Mouse (Mus musculus) neural tube, embryonic 12.5 days (tissue): Measurements from ENCODE around the gene Spatc1l. TPM values are rescaled to one million over a fixed set of nuclear protein-coding genes. Genes with fewer than 3 reads are reported as not detected.
A peak's percentile ranks its signal among the peaks of the same experiment; 100 is the strongest.

Source experiments
- ATAC-seq: fragments of 200-750 bp; cut with Nextera tagmentation; 2 replicates; pipeline ENCODE4 v1.8.0; 2017; ENCODE audit warnings: low read depth, mild to moderate bottlenecking, moderate TSS enrichment, moderate library complexity; ENCODE audit not compliant: low FRiP score
- H3K27ac ChIP-seq: fragments of 300-500 bp; sonication (generic); 2 replicates; pipeline ENCODE4 v1.5.1; 2016
- H3K27me3 ChIP-seq: fragments of 300-500 bp; sonication (generic); replicated peaks from 2 replicates; pipeline ENCODE4 v1.6.1; 2016; ENCODE audit warnings: mild to moderate bottlenecking
- H3K36me3 ChIP-seq: fragments of 300-500 bp; sonication (generic); 2 replicates; pipeline ENCODE4 v1.6.1; 2016; ENCODE audit warnings: mild to moderate bottlenecking
- H3K4me1 ChIP-seq: fragments of 300-500 bp; sonication (generic); 2 replicates; pipeline ENCODE4 v1.6.1; 2016
- H3K4me2 ChIP-seq: fragments of 300-500 bp; sonication (generic); replicated peaks from 2 replicates; pipeline ENCODE4 v1.6.1; 2016; ENCODE audit warnings: mild to moderate bottlenecking
- H3K4me3 ChIP-seq: fragments of 300-500 bp; sonication (generic); 2 replicates; pipeline ENCODE4 v1.5.1; 2016
- H3K9ac ChIP-seq: fragments of 300-500 bp; sonication (generic); 2 replicates; pipeline ENCODE4 v1.6.1; 2016; ENCODE audit warnings: mild to moderate bottlenecking
- H3K9me3 ChIP-seq: fragments of 300-500 bp; sonication (generic); 2 replicates; pipeline ENCODE4 v1.6.1; 2016; ENCODE audit warnings: mild to moderate bottlenecking
- WGBS: fragments of 180-500 bp; shearing (Covaris S2); methylation state at CpG from one replicate; pipeline ENCODE4 v1.1.7; 2016; 5-methylcytosine and 5-hydroxymethylcytosine counted together
- polyA plus RNA-seq: library from polyadenylated mRNA; unstranded; fragments of >200 nt; fragmentation: Nextera tagmentation; extraction: Ambion mirVana; gene quantifications from 2 replicates; pipeline ENCODE4 v1.2.1, GENCODE M21; 2016

Spatc1l gene
- polyA plus RNA-seq, 1 experiment from 2014 or later: not detected

DNA sequence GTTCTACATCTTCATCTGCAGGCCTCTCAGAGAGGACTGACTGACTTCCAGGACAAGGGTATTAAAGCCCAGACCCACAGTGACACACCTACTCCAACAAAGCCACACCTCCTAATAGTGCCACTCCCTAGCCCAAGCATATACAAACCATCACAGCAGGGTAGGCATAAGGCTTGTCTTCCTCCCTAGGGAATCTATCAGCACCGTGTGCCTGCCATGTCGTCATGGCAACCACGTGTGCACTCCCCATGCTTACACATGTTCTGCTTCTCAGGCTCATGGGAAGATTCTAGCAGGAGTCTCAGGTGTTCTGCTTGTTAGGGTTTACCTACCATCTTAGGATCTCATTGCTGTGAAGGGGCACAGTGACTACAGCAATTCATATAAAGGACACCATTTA is 10.5 kb upstream of the Spatc1l start:
- Histone ChIP-seq H3K4me3 (no peak overlapping the region), H3K36me3 (peaks cover 92% of the 10 kb centered on the region), H3K4me1 (no peaks in the 10 kb centered on the region), H3K9ac (no peak overlapping the region), H3K27ac (no peak overlapping the region), H3K9me3 (no peaks in the 10 kb centered on the region), H3K27me3 (no peaks in the 10 kb centered on the region), H3K4me2 (no peak overlapping the region)
- ATAC-seq: no peak
- 79% methylated on average over 3 of the region's 3 CpGs for WGBS

DNA sequence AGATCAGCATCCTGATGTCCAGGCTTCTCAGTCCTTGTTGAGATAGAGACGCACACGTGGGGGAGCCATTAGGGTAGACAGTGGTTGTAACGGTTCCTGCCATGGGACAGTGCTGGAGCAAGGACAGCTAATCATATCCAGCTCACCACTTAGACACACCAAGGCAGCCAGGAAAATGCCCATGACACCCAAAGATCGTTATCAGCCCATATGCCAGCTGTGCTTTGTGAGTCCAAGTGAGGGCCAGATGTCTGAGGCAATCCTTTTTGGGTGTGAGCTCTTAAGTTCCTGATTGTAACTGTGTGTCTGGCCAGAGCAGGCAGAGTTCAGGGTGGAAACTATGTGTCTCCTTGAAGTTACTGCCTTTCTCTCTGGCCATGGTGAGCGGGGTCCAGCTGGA is 8.0 kb upstream of the Spatc1l start:
- Histone ChIP-seq H3K9me3 (no peaks in the 10 kb centered on the region), H3K27ac (no peak overlapping the region), H3K36me3 (peaks cover 67% of the 10 kb centered on the region), H3K4me3 (no peak overlapping the region), H3K4me2 (no peak overlapping the region), H3K9ac (no peak overlapping the region), H3K4me1 (no peaks in the 10 kb centered on the region), H3K27me3 (no peaks in the 10 kb centered on the region)
- 95% methylated on average over 5 of the region's 5 CpGs for WGBS
- no peak for ATAC-seq

DNA sequence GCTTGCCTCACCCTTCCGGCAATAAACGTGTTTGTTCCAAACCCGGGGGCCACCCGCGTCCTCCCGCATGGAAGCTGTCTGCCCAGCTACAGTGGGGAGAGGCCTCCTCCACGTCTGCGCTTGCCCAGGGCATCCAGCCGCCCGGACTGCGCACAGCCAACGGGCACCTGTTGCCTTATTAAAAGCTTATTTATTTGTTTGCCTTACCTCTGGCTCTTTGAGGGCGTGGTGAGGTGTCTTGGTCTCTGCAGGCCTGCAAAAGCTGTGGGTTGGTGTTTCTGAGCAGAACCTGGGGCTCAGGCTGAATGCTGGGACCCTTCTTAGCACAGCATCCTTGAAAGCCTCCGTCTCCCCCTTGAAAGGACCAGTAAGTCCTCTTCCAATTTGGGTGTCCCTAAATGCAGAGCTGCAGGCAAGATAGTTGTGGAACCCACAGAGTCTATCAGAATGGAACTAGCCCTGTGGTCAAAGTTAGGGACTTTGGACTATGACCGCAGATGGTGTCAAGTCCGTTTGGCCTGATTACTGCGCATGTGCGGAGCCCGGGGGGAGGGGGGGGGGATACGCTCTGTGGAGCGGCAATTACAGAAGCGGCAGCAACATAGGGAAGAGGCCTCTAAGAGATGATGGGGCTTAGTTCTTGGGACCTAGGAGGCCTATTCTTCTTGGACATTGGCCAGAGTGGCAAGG is 8.1 kb downstream of the Spatc1l start:
- Histone ChIP-seq H3K27ac (no peak overlapping the region), H3K4me1 (no peaks in the 10 kb centered on the region), H3K9me3 (no peaks in the 10 kb centered on the region), H3K4me3 (no peak overlapping the region), H3K36me3 (no peaks in the 10 kb centered on the region), H3K9ac (no peak overlapping the region), H3K27me3 (no peaks in the 10 kb centered on the region), H3K4me2 (no peak overlapping the region)
- 90% methylated on average over 22 of the region's 22 CpGs for WGBS
- ATAC-seq: no peak

GRCm38 (mm10) chr10:76571070-76571469 is 9.0 kb downstream of the Spatc1l start:
- H3K27me3 ChIP-seq: no peaks in the 10 kb centered on the region
- H3K36me3 ChIP-seq: no peaks in the 10 kb centered on the region
- no peak overlapping the region for H3K4me2 ChIP-seq
- H3K9me3 ChIP-seq: no peaks in the 10 kb centered on the region
- no peak for ATAC-seq
- H3K27ac ChIP-seq: no peak overlapping the region
- no peak overlapping the region for H3K9ac ChIP-seq
- 70% methylated on average over 2 of the region's 2 CpGs for WGBS
- H3K4me3 ChIP-seq: no peak overlapping the region
- no peaks in the 10 kb centered on the region for H3K4me1 ChIP-seq

DNA sequence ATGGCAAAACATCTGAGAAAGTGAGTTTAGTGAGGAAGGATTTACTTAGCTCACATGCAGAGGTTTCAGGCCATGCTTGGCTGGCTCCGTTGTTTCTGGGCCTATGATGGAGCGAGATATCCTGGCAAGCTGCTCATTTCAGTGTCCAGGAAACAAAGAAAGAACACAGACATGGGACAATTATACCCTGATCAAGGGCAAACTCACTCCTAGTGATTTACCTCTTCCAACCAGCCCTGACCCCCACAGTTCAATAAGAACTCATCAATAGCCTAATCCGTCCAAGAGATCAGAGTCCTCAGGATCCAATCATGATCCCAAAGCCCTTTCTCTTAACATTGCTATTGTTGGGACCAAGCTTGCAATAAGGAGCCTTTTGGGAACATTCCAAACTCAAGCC is 10.1 kb downstream of the Spatc1l start:
- 78% methylated on average over 3 of the region's 3 CpGs for WGBS
- H3K36me3 ChIP-seq: no peaks in the 10 kb centered on the region
- no peak overlapping the region for H3K4me3 ChIP-seq
- no peaks in the 10 kb centered on the region for H3K4me1 ChIP-seq
- no peak for ATAC-seq
- H3K27ac ChIP-seq: no peak overlapping the region
- H3K4me2 ChIP-seq: no peak overlapping the region
- no peaks in the 10 kb centered on the region for H3K27me3 ChIP-seq
- H3K9ac ChIP-seq: no peak overlapping the region
- H3K9me3 ChIP-seq: no peaks in the 10 kb centered on the region

DNA sequence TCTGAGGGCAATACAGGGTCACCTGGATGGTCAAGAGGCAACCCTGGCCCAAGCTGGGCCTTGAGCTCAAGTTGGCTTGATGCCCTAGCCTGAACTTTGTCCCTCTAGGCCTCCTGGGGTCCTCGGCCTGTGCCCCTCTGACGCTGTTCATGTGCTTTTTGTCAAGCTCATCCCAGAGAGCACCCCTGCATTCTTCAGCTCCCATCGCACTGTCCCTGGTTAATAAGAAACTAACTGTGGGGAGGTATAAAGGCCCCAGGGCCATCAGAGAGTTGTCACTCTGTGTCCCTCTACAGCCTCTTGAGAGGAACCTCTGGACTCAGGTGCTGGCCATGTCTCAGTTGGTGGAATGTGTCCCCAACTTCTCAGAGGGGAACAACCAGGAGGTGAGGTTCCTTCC is 13.3 kb downstream of the Spatc1l start, which contains the start of gene Ftcd:
Gene Ftcd, plus strand, starts transcription at position 275 of the 400 bp plus-strand sequence.
- Histone ChIP-seq H3K9me3 (no peaks in the 10 kb centered on the region), H3K27me3 (no peaks in the 10 kb centered on the region), H3K4me2 (no peak within 1 kb of the TSS), H3K4me1 (no peaks in the 10 kb centered on the region), H3K27ac (no peak within 1 kb of the TSS), H3K4me3 (no peak within 1 kb of the TSS), H3K36me3 (no peaks in the 10 kb centered on the region), H3K9ac (no peak within 1 kb of the TSS)
- no peak for ATAC-seq
- 77% methylated on average over 3 of the region's 3 CpGs for WGBS

GRCm38 (mm10) chr10:76576920-76577319 is 14.8 kb downstream of the Spatc1l start:
- 78% methylated on average over 7 of the region's 7 CpGs for WGBS
- H3K4me1 ChIP-seq: no peaks in the 10 kb centered on the region
- no peak overlapping the region for H3K4me3 ChIP-seq
- no peak overlapping the region for H3K27ac ChIP-seq
- H3K27me3 ChIP-seq: no peaks in the 10 kb centered on the region
- H3K4me2 ChIP-seq: no peak overlapping the region
- no peak overlapping the region for H3K9ac ChIP-seq
- no peaks in the 10 kb centered on the region for H3K9me3 ChIP-seq
- no peak for ATAC-seq
- no peaks in the 10 kb centered on the region for H3K36me3 ChIP-seq

- no peaks in the 10 kb centered on the region for H3K36me3 ChIP-seq
- H3K27ac ChIP-seq: no peak overlapping the region
- H3K4me2 ChIP-seq: peak overlapping the region; percentile 16
- no peaks in the 10 kb centered on the region for H3K9me3 ChIP-seq
- H3K4me1 ChIP-seq: no peaks in the 10 kb centered on the region
- H3K4me3 ChIP-seq: no peak overlapping the region
- H3K27me3 ChIP-seq: no peaks in the 10 kb centered on the region
- H3K9ac ChIP-seq: no peak overlapping the region
- ATAC-seq: no peak
- WGBS: 18% methylated on average over 10 of the region's 10 CpGs
Measured at GRCm38 (mm10) chr10:76584138-76584537, 22.1 kb downstream of the Spatc1l start.

DNA sequence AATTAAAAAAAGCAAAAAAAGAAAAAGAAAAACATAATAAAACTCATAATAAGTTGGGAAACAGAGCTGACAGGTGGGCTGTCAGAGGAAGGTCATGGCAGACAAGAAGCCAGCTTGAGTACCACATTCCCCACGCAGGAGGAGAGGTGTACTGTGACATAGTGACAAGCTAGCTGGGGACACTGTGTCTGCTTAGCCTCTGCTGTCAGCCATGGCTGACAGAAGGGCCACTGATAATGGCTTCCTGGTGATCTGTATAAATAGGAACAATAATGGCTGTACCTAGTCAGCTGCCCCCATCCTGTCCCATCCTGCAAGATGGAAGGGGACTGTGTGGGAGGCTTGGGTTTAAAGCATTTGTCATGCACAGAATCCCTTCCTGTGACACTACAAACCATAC is 24.1 kb downstream of the Spatc1l start:
- Histone ChIP-seq H3K9ac (no peak overlapping the region), H3K27ac (no peak overlapping the region), H3K36me3 (no peaks in the 10 kb centered on the region), H3K4me3 (no peak overlapping the region), H3K4me1 (no peaks in the 10 kb centered on the region), H3K4me2 (no peak overlapping the region), H3K9me3 (no peaks in the 10 kb centered on the region), H3K27me3 (no peaks in the 10 kb centered on the region)
- WGBS: 62% methylated on average over 1 of the region's 1 CpGs
- no peak for ATAC-seq

GRCm38 (mm10) chr10:76590197-76590596 is 28.1 kb downstream of the Spatc1l start:
- H3K27me3 ChIP-seq: no peaks in the 10 kb centered on the region
- H3K36me3 ChIP-seq: no peaks in the 10 kb centered on the region
- H3K9me3 ChIP-seq: no peaks in the 10 kb centered on the region
- WGBS: 63% methylated on average over 11 of the region's 11 CpGs
- H3K4me1 ChIP-seq: no peaks in the 10 kb centered on the region
- H3K9ac ChIP-seq: no peak overlapping the region
- no peak overlapping the region for H3K4me2 ChIP-seq
- no peak overlapping the region for H3K27ac ChIP-seq
- no peak for ATAC-seq
- H3K4me3 ChIP-seq: no peak overlapping the region

DNA sequence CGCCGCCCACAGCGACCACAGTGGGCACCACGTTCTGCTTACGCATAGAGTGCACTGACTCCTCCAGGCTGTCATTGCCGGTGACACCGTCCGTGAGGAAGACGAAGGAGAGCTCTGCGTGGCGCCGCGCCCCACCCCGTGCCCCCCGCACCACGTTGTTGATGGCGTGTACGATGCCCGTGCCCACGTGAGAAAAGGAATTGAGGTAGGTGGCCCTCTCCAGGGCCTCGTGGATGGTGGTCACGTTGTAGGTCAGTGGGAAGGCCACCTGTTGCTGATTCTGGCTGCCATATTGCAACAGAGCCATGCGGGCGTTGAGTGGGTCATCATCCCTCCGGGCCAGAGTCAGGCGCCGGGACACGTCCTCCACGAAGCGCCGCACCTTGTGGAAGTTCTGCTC is 34.3 kb downstream of the Spatc1l start:
- H3K4me3 ChIP-seq: no peak overlapping the region
- H3K27ac ChIP-seq: no peak overlapping the region
- no peaks in the 10 kb centered on the region for H3K27me3 ChIP-seq
- no peak overlapping the region for H3K9ac ChIP-seq
- no peaks in the 10 kb centered on the region for H3K4me1 ChIP-seq
- 93% methylated on average over 31 of the region's 31 CpGs for WGBS
- no peaks in the 10 kb centered on the region for H3K9me3 ChIP-seq
- no peak for ATAC-seq
- H3K4me2 ChIP-seq: no peak overlapping the region
- H3K36me3 ChIP-seq: no peaks in the 10 kb centered on the region

GRCm38 (mm10) chr10:76602690-76603089 is 40.6 kb downstream of the Spatc1l start:
- Histone ChIP-seq H3K36me3 (no peaks in the 10 kb centered on the region), H3K9me3 (no peaks in the 10 kb centered on the region), H3K4me1 (no peaks in the 10 kb centered on the region), H3K27ac (no peak overlapping the region), H3K9ac (no peak overlapping the region), H3K27me3 (no peaks in the 10 kb centered on the region), H3K4me3 (no peak overlapping the region), H3K4me2 (no peak overlapping the region)
- no peak for ATAC-seq
- WGBS: 91% methylated on average over 3 of the region's 3 CpGs

DNA sequence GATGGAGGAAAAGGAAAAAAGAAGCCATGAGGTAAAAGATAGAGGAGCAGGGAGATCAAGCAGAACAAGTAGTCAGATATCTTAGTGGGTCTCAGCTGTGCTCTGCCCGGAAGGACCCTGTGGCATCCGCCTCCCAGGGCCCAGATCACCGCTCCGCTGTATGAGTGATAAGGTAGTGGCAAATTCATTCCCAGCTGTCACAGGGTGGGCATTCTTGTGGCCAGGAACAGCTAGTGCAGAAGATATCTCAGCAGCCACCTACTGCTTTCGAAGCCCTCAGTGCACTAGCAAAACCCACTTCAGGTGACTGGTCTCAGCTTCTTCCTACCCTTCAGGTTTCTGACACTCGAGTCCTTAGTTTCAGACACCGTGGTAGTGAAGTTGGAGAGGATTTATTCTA is 50.4 kb downstream of the Spatc1l start:
- 92% methylated on average over 7 of the region's 7 CpGs for WGBS
- H3K9ac ChIP-seq: no peak overlapping the region

More for the DNA sequence above, 50.4 kb downstream of the Spatc1l start:
- Histone ChIP-seq H3K27ac (no peak overlapping the region), H3K9me3 (no peaks in the 10 kb centered on the region), H3K27me3 (no peaks in the 10 kb centered on the region), H3K36me3 (no peaks in the 10 kb centered on the region), H3K4me2 (no peak overlapping the region), H3K4me1 (no peaks in the 10 kb centered on the region), H3K4me3 (no peak overlapping the region)
- ATAC-seq: no peak
